Mouse (Mus musculus) left cerebral cortex, adult 8-10 months (tissue): ENCODE results near the gene Rapgef6. TPM values are rescaled to one million over a fixed set of nuclear protein-coding genes. Genes with fewer than 3 reads are reported as not detected.
A peak's percentile ranks its signal among the peaks of the same experiment; 100 is the strongest.

Experiments
- DNase-seq, 2 experiments: peaks; one replicate each; pipeline ENCODE4 v3.0.0; 2022; ENCODE audit warnings: low spot score in 2 of 2
- total RNA-seq, 4 experiments: library from RNA; stranded (reverse); gene quantifications; 2 replicates each; pipeline ENCODE4 v1.2.4; 2022

The Rapgef6 gene
- total RNA-seq, 4 experiments from 2014 or later, result 35.2 to 42.5 (median 37.9) TPM

- no peak for DNase-seq
These were observed 171.0 kb downstream of the Rapgef6 start for GRCm38 (mm10) chr11:54693696-54694095.

GRCm38 (mm10) chr11:54694291-54694690 lies 171.6 kb downstream of the Rapgef6 start:
- no peak for DNase-seq

GRCm38 (mm10) chr11:54695951-54696350 lies 173.3 kb downstream of the Rapgef6 start:
- DNase-seq, result no peak

GRCm38 (mm10) chr11:54697611-54698010 lies 175.0 kb downstream of the Rapgef6 start:
- DNase-seq, result no peak

- DNase-seq, result no peak
These were observed 176.0 kb downstream of the Rapgef6 start for GRCm38 (mm10) chr11:54698636-54699035.

- no peak for DNase-seq
These were observed 177.3 kb downstream of the Rapgef6 start for GRCm38 (mm10) chr11:54699972-54700371.

- DNase-seq, result no peak
These were observed 179.2 kb downstream of the Rapgef6 start for GRCm38 (mm10) chr11:54701848-54702247.

- peak; percentile 23 to 56 for DNase-seq
These were observed 180.7 kb downstream of the Rapgef6 start for GRCm38 (mm10) chr11:54703306-54703705.

- DNase-seq, result no peak
These were observed 185.5 kb downstream of the Rapgef6 start for GRCm38 (mm10) chr11:54708153-54708552.

- no peak for DNase-seq
These were observed 187.0 kb downstream of the Rapgef6 start for GRCm38 (mm10) chr11:54709645-54710044.

GRCm38 (mm10) chr11:54710512-54711293 lies 188.1 kb downstream of the Rapgef6 start:
- no peak for DNase-seq

GRCm38 (mm10) chr11:54712849-54713248 lies 190.2 kb downstream of the Rapgef6 start:
- DNase-seq, result no peak

- DNase-seq, result no peak
These were observed 195.2 kb downstream of the Rapgef6 start for GRCm38 (mm10) chr11:54717893-54718292.

- DNase-seq, result no peak
These were observed 196.0 kb downstream of the Rapgef6 start for GRCm38 (mm10) chr11:54718601-54719000.

- DNase-seq, result no peak
These were observed 199.4 kb downstream of the Rapgef6 start for GRCm38 (mm10) chr11:54722057-54722456.

- DNase-seq, result peak in 1 of 2 experiments; percentile 61
These were observed 201.8 kb downstream of the Rapgef6 start for GRCm38 (mm10) chr11:54724353-54725034.

GRCm38 (mm10) chr11:54726571-54727062 lies 204.0 kb downstream of the Rapgef6 start:
- peak; percentile 20 to 56 for DNase-seq

GRCm38 (mm10) chr11:54727327-54727901 lies 204.8 kb downstream of the Rapgef6 start:
- no peak for DNase-seq

- no peak for DNase-seq
These were observed 205.7 kb downstream of the Rapgef6 start for GRCm38 (mm10) chr11:54728371-54728770.

- DNase-seq, result no peak
These were observed 206.7 kb downstream of the Rapgef6 start for GRCm38 (mm10) chr11:54729311-54729710.

- no peak for DNase-seq
These were observed 208.3 kb downstream of the Rapgef6 start for GRCm38 (mm10) chr11:54730931-54731330.

GRCm38 (mm10) chr11:54731367-54731766 lies 208.7 kb downstream of the Rapgef6 start:
- no peak for DNase-seq
